Mouse (Mus musculus): ENCODE measurements at regions not wholly inside any gene's neighbourhood (a gene's known extent, or its start where the extent isn't known, plus 50 kb on each side); places are given as distances from the start of the nearest gene placed in this dataset.

DNA sequence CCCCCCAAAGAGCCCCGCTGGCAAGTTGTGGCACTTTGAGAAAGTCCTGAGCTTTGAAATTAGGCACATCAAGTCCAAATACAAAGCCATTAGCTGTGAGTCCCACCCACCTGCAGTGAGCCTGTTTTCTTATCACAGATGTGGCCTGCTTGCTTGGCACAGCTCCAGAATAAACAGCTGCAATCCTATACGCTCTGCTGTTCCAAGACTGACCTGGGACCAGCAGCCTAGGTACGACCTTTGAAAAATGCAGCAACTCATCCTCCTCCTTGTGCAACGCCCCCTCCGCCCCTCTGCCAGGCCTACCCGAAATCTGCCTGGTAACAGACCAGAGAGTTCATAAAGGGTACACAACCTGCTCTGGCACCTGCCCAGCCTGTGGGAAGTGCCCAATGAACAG is 115.8 kb upstream of the Usp24 start:
- TF ChIP-seq CTCF (IDR thresholded peaks at IDR 0.05) (no peak), POLR2A (IDR thresholded peaks at IDR 0.05; ENCODE audit: insufficient read depth, low read depth, low read length) (no peak), EP300 (IDR thresholded peaks at IDR 0.05; ENCODE audit: insufficient read depth, low read depth, low read length) (no peak)
